Mouse (Mus musculus): ENCODE measurements at regions not wholly inside any gene's neighbourhood (a gene's known extent, or its start where the extent isn't known, plus 50 kb on each side); places are given as distances from the start of the nearest gene placed in this dataset.
"Not testable (repeated sequence)": the region's sequence is repeated elsewhere in the genome, so short reads cannot be mapped to it uniquely, and the experiment has no call there.

DNA sequence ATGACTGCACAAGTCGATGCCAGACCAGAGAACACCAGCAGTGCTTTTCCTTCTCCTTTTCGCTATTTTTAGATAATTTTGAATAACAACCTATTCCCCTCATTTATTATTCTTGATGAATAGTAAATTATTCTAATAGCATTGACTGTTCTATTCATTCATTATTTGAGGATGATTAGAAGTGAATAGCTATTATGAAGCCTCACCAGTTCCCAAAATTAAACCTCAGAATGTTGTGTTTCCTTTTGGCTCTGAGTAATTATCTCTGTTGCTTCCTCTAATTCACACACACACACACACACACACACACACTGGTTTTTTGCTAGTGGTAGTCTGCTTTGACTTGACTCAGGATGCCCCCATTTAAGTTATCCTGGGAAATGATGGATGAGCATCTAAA, 540.7 kb downstream of the Cypt12 start:
- DNase-seq (ENCODE audit: low spot score in 2 of 2) = no peak

- no peak for DNase-seq (ENCODE audit: low spot score in 2 of 2)
These were observed 574.4 kb downstream of the Cypt12 start for GRCm38 (mm10) chr3:18522562-18522961.

DNA sequence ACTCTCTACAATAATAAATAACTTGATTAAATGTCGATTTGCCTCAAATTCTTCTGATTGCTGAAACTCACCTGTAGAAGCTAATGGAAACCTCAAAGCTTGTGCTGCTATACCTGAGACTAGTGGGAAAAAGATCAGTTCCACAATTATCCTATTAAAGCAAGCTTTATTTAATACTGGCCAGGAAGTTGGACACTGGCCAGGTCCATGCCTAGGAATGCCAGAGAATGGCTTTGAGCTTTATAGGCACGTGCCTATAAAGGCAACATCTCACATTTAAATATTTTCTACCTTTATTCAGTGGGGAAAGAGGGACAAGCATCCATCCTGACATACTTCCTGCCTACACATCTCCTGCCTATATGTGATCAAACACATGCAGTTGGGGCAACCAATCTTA, 575.8 kb downstream of the Cypt12 start:
- no peak for DNase-seq (ENCODE audit: low spot score in 2 of 2)

GRCm38 (mm10) chr3:18557201-18557600, 609.0 kb downstream of the Cypt12 start:
- no peak for DNase-seq (ENCODE audit: low spot score in 2 of 2)

DNA sequence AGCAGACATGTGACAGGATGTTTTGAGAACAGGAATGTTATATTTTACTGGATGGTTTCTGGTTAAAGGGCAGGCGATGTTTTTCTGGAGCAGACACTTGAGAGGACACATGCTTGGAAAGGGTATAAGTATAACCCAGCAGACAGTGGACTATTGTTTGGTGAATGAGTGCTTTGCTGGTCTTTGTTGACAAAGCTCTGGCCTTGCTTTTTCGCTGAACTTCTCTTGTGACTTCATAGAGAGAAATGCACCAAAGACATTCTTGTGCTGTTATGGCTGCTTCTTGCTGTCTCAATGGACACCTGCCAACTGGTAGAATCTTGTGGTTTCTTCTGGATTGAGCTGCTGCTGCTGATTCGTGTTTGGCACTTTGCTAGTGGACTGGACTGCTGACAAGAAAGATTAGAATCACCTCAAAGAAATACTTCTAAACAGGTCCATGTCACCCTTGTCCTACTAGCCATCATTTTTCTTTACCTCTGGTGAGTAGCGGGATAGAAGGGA, 612.1 kb downstream of the Cypt12 start:
- no peak for DNase-seq (ENCODE audit: low spot score in 2 of 2)

GRCm38 (mm10) chr3:18580911-18581626, 632.9 kb downstream of the Cypt12 start:
- not testable (repeated sequence) for DNase-seq (ENCODE audit: low spot score in 2 of 2)

- DNase-seq (ENCODE audit: low spot score in 2 of 2) = no peak
These were observed 672.4 kb downstream of the Cypt12 start for GRCm38 (mm10) chr3:18620608-18621007.

DNA sequence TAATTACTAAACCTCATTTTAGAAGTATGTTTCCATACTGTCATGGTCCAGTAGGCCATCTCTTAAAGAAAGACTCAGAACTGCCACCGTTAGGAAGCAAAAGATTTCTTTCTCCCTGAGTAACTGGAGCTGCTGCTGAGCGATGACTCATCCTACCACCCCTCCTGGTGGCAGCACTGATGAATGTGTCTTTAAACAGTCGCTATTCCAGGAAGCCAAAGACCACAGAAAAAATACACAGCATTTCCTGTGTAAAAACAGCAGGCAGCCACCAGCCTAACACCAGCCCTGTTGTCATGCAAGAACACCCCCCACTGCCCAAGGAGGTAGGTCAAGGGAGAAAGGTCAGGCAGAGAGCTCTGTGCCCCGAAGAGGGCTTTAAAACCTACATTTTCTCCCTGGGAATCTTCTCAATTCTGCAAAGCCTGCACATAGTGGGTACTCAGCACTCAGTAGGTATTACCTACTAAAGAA, 675.7 kb downstream of the Cypt12 start:
- peak; percentile 56 to 76 for DNase-seq (ENCODE audit: low spot score in 2 of 2)

GRCm38 (mm10) chr3:18624381-18625145, 676.4 kb downstream of the Cypt12 start:
- DNase-seq (ENCODE audit: low spot score in 2 of 2) = peak in 1 of 2 experiments; percentile 24

GRCm38 (mm10) chr3:18625395-18626328, 677.5 kb downstream of the Cypt12 start:
- peak; percentile 72 to 86 for DNase-seq (ENCODE audit: low spot score in 2 of 2)

- no peak for DNase-seq (ENCODE audit: low spot score in 2 of 2)
These were observed 678.2 kb downstream of the Cypt12 start for GRCm38 (mm10) chr3:18626375-18626774.

- no peak for DNase-seq (ENCODE audit: low spot score in 2 of 2)
These were observed 678.6 kb downstream of the Cypt12 start for GRCm38 (mm10) chr3:18626820-18627219.

- DNase-seq (ENCODE audit: low spot score in 2 of 2) = no peak
These were observed 681.0 kb downstream of the Cypt12 start for GRCm38 (mm10) chr3:18629233-18629632.

GRCm38 (mm10) chr3:18631601-18632000, 683.4 kb downstream of the Cypt12 start:
- no peak for DNase-seq (ENCODE audit: low spot score in 2 of 2)

DNA sequence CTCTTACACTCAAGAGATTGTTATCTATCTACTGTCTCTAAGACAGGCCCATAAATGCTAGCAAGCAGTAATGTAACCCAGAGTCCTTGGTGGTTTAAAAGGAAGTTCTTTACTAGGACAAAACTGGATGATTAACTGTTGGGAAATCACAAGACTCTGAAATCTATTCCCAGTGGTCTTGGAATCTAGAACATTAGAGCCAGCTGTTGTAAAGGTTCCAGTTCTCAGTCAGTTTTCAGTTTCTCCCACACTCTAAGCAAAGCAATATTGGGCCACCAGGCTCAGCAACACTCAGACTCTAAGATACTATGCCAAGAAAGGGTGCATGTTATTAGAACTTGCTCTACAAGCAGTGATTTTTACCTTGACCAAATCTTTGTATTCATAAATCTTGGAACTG, 686.6 kb downstream of the Cypt12 start:
- DNase-seq (ENCODE audit: low spot score in 2 of 2) = no peak

DNA sequence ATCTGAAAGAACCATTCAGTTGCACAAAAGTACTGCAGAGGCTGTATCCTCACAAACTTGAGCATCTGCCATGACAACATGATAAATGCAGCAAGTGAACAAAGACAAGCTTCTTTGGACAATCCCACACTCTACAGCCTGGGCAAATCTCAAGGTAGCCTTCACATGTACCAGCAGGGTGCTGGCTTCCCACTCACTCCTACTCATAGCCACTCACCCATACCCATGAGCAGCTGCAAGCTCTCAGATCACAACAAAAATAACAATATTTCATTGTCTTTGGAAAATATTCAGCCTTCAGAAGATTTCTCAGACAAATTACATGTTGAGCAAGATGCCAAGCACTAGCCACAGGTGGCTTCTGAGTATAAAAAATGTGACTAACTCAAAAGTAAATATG, 689.3 kb downstream of the Cypt12 start:
- no peak for DNase-seq (ENCODE audit: low spot score in 2 of 2)

GRCm38 (mm10) chr3:18640286-18640685, 692.1 kb downstream of the Cypt12 start:
- peak in 1 of 2 experiments; percentile 86 for DNase-seq (ENCODE audit: low spot score in 2 of 2)

DNA sequence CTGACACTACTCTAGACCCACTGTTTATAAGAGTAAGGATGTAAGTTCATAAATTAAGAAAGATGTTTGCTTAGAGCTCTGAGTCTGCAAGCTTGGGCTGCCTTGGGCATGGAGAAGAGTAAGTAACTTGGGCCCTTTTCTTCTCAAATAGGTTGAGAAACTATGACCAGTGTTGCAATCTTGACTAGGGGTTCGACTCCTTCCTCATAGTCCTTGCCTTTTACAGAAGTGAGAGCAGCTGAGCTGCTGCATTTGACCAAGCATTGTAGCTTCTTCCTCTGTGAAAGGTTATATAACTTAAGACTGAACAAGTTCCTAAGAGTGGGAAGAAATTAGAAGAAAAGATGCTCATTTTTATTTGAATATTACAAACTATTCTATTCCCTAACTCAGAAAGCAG, 693.5 kb downstream of the Cypt12 start:
- no peak for DNase-seq (ENCODE audit: low spot score in 2 of 2)

- no peak for DNase-seq (ENCODE audit: low spot score in 2 of 2)
These were observed 695.3 kb downstream of the Cypt12 start for GRCm38 (mm10) chr3:18643408-18644035.

- DNase-seq (ENCODE audit: low spot score in 2 of 2) = no peak
These were observed 697.3 kb downstream of the Cypt12 start for GRCm38 (mm10) chr3:18645481-18645880.

DNA sequence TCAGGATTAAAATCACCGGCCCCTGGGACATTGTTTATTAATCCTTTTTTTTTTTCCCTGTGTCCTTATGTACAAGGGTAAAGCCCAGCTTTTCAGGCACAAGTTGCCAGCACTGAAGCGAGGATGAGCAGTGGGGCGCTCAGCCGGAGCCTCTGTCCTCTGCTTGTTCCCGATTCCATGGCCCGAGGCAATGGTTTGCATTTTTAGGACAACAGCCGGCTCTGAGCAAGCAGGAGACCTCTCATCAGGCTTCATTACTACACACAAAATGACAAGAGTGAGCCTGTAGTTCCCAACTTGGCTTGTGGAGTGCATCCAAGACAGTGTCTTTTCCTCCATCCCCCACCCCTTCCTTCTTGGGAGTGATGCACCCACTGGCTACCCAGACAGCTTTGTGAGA, 697.7 kb downstream of the Cypt12 start:
- no peak for DNase-seq (ENCODE audit: low spot score in 2 of 2)

All from layer of hippocampus, postnatal 14 days (tissue).